Mouse (Mus musculus): ENCODE data around the gene Lrrc61. TPM values are rescaled to one million over a fixed set of nuclear protein-coding genes. Genes with fewer than 3 reads are reported as not detected.

Gene Lrrc61
- total RNA-seq, 1 experiment from 2014 or later = 5.6 TPM

Other genes with a start within 250 kb of the Lrrc61 start
- 4.8 and 6.6 TPM in 2 replicates for gene Krba1, start 159.2 kb upstream of the Lrrc61 start, total RNA-seq (2017)
- 1.8 and 2.8 TPM in 2 replicates for gene Zfp467, start 109.0 kb upstream of the Lrrc61 start, total RNA-seq (2017)
- gene Sspo, start 106.6 kb upstream of the Lrrc61 start, total RNA-seq (2017) = not detected in 2 replicates
- gene Atp6v0e2, start 17.2 kb upstream of the Lrrc61 start, total RNA-seq (2017) = 2.1 TPM in 1 of 2 replicates, not detected in the other
- not detected in 2 replicates for gene Rarres2, start 18.0 kb downstream of the Lrrc61 start, total RNA-seq (2017)
- gene Gm45021, start 34.8 kb downstream of the Lrrc61 start, total RNA-seq (2017) = not detected in 2 replicates
- gene Repin1, start 39.1 kb downstream of the Lrrc61 start, total RNA-seq (2017) = 19.7 and 23.1 TPM in 2 replicates
- gene Gm44965, start 39.1 kb downstream of the Lrrc61 start, total RNA-seq (2017) = not detected in 2 replicates
- 2.1 and 3.3 TPM in 2 replicates for gene Zfp775, start 47.3 kb downstream of the Lrrc61 start, total RNA-seq (2017)
- 1.6 and 2.2 TPM in 2 replicates for gene AI854703, start 72.0 kb downstream of the Lrrc61 start, total RNA-seq (2017)
- gene Gimap8, start 92.4 kb downstream of the Lrrc61 start, total RNA-seq (2017) = 3.7 TPM in 2 replicates
- gene Gimap9, start 121.3 kb downstream of the Lrrc61 start, total RNA-seq (2017) = 50.8 and 59.3 TPM in 2 replicates
- 1.8 and 7.3 TPM in 2 replicates for gene Gimap4, start 129.8 kb downstream of the Lrrc61 start, total RNA-seq (2017)
- 81.8 and 82.1 TPM in 2 replicates for gene Gimap6, start 153.4 kb downstream of the Lrrc61 start, total RNA-seq (2017)
- gene Gm28053, start 163.8 kb downstream of the Lrrc61 start, total RNA-seq (2017) = 35.9 and 66.8 TPM in 2 replicates
- gene Gimap7, start 163.8 kb downstream of the Lrrc61 start, total RNA-seq (2017) = 3.4 and 4.9 TPM in 2 replicates
- 38.7 and 51.3 TPM in 2 replicates for gene Gimap1, start 184.3 kb downstream of the Lrrc61 start, total RNA-seq (2017)
- gene Gimap5, start 191.4 kb downstream of the Lrrc61 start, total RNA-seq (2017) = 6.6 and 7.3 TPM in 2 replicates
- 0.34 and 0.69 TPM in 2 replicates for gene Gimap3, start 216.1 kb downstream of the Lrrc61 start, total RNA-seq (2017)

Measured in common myeloid progenitor, adult 5-6 weeks (primary cell).